Mouse (Mus musculus): ENCODE results near the gene Cntn4.

Gene Cntn4

GRCm38 (mm10) chr6:105677149-105678031 lies at the start of gene Cntn4:
Cntn4 (plus strand) TSS chr6:105677660.
- DNase-seq (ENCODE audit: extremely low spot score, low read depth, low spot score) = no peak

GRCm38 (mm10) chr6:105674276-105674675 lies 3.2 kb upstream of the Cntn4 start:
- no peak for DNase-seq (ENCODE audit: extremely low spot score, low read depth, low spot score)

GRCm38 (mm10) chr6:105675099-105675498 lies 2.4 kb upstream of the Cntn4 start:
- no peak for DNase-seq (ENCODE audit: extremely low spot score, low read depth, low spot score)

- DNase-seq (ENCODE audit: extremely low spot score, low read depth, low spot score) = peak; percentile 53
These were observed 823 bp upstream of the Cntn4 start for GRCm38 (mm10) chr6:105676637-105677036.

- no peak for DNase-seq (ENCODE audit: extremely low spot score, low read depth, low spot score)
These were observed 1.3 kb downstream of the Cntn4 start for GRCm38 (mm10) chr6:105678778-105679177.

GRCm38 (mm10) chr6:105681496-105681895 lies 4.0 kb downstream of the Cntn4 start:
- no peak for DNase-seq (ENCODE audit: extremely low spot score, low read depth, low spot score)

- no peak for DNase-seq (ENCODE audit: extremely low spot score, low read depth, low spot score)
These were observed 5.8 kb downstream of the Cntn4 start for GRCm38 (mm10) chr6:105683251-105683650.

- no peak for DNase-seq (ENCODE audit: extremely low spot score, low read depth, low spot score)
These were observed 6.7 kb downstream of the Cntn4 start for GRCm38 (mm10) chr6:105684123-105684522.

- no peak for DNase-seq (ENCODE audit: extremely low spot score, low read depth, low spot score)
These were observed 10.7 kb downstream of the Cntn4 start for GRCm38 (mm10) chr6:105688195-105688594.

GRCm38 (mm10) chr6:105742026-105742425 lies 64.6 kb downstream of the Cntn4 start:
- DNase-seq (ENCODE audit: extremely low spot score, low read depth, low spot score) = no peak

GRCm38 (mm10) chr6:105780616-105781015 lies 103.2 kb downstream of the Cntn4 start:
- DNase-seq (ENCODE audit: extremely low spot score, low read depth, low spot score) = no peak

GRCm38 (mm10) chr6:105788462-105788861 lies 111.0 kb downstream of the Cntn4 start:
- no peak for DNase-seq (ENCODE audit: extremely low spot score, low read depth, low spot score)

- no peak for DNase-seq (ENCODE audit: extremely low spot score, low read depth, low spot score)
These were observed 157.6 kb downstream of the Cntn4 start for GRCm38 (mm10) chr6:105835099-105835498.

GRCm38 (mm10) chr6:105847296-105847695 lies 169.8 kb downstream of the Cntn4 start:
- DNase-seq (ENCODE audit: extremely low spot score, low read depth, low spot score) = no peak

GRCm38 (mm10) chr6:105892838-105893237 lies 215.4 kb downstream of the Cntn4 start:
- peak; percentile 42 for DNase-seq (ENCODE audit: extremely low spot score, low read depth, low spot score)

- DNase-seq (ENCODE audit: extremely low spot score, low read depth, low spot score) = no peak
These were observed 261.0 kb downstream of the Cntn4 start for GRCm38 (mm10) chr6:105938485-105938884.

GRCm38 (mm10) chr6:105939303-105939702 lies 261.8 kb downstream of the Cntn4 start:
- DNase-seq (ENCODE audit: extremely low spot score, low read depth, low spot score) = no peak

- DNase-seq (ENCODE audit: extremely low spot score, low read depth, low spot score) = no peak
These were observed 263.1 kb downstream of the Cntn4 start for GRCm38 (mm10) chr6:105940591-105940990.

- no peak for DNase-seq (ENCODE audit: extremely low spot score, low read depth, low spot score)
These were observed 314.0 kb downstream of the Cntn4 start for GRCm38 (mm10) chr6:105991492-105991891.

GRCm38 (mm10) chr6:106013018-106013417 lies 335.6 kb downstream of the Cntn4 start:
- no peak for DNase-seq (ENCODE audit: extremely low spot score, low read depth, low spot score)

GRCm38 (mm10) chr6:106015126-106015525 lies 337.7 kb downstream of the Cntn4 start:
- DNase-seq (ENCODE audit: extremely low spot score, low read depth, low spot score) = no peak

- no peak for DNase-seq (ENCODE audit: extremely low spot score, low read depth, low spot score)
These were observed 371.4 kb downstream of the Cntn4 start for GRCm38 (mm10) chr6:106048878-106049277.

GRCm38 (mm10) chr6:106056123-106056522 lies 378.7 kb downstream of the Cntn4 start:
- DNase-seq (ENCODE audit: extremely low spot score, low read depth, low spot score) = no peak

Measured in hindlimb bud, embryonic 11.5 days (tissue).